Mouse (Mus musculus): ENCODE data around the gene Traf2.
A peak's percentile ranks its signal among the peaks of the same experiment; 100 is the strongest.
"Not testable (repeated sequence)": the region's sequence is repeated elsewhere in the genome, so short reads cannot be mapped to it uniquely, and the experiment has no call there.

The Traf2 gene

GRCm38 (mm10) chr2:25575432-25576027 lies 28.8 kb upstream of the Traf2 start:
- peak; percentile 66 for DNase-seq

DNA sequence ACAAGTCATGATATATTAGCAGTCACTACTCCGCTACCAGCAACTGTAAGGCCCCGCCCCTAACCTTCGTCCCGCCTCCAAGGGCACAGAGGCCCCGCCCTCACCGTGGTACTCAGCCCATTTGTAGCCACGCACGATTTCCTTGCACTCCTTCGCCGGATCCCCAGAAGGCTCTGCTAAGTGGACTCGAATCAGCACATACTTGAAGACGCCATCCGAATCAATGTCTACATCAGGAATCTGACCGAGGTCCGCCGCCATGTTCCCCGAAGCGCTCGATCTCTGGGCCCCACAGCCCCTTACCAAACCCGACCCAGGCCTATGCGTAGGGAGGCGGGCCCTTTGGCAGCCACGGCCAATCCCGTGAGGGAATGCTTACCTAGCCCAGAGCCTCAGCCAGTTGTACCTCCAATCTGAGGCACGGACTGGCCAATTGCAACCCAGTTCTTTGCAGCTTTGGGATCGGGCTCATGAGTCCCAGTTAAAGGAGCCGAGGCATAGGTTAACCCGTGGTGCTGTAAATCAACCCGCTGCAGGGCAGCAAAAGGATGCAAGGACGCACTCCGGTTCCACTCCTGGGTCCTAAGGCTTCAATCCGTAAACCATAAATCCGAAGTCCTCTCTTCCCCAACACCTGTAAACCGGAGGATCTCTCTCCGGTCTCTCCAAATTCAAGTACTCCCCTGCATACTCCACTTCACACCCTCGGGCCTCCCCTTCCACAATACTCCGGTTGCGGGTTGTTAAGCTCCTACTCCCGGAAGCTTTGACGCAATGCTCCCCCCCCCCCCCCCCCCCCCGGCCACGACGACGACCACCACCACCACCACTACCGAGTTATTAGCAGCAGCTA lies 28.1 kb upstream of the Traf2 start, which contains the start of the genes Mamdc4 and Phpt1:
Gene Mamdc4, minus strand, starts transcription at position 267 of the 853 bp plus-strand sequence.
Gene Phpt1, minus strand, starts transcription at position 646 of the 853 bp plus-strand sequence.
- DNase-seq = peak; percentile 94

GRCm38 (mm10) chr2:25574136-25574535 lies 27.4 kb upstream of the Traf2 start:
- DNase-seq = peak; percentile 47

DNA sequence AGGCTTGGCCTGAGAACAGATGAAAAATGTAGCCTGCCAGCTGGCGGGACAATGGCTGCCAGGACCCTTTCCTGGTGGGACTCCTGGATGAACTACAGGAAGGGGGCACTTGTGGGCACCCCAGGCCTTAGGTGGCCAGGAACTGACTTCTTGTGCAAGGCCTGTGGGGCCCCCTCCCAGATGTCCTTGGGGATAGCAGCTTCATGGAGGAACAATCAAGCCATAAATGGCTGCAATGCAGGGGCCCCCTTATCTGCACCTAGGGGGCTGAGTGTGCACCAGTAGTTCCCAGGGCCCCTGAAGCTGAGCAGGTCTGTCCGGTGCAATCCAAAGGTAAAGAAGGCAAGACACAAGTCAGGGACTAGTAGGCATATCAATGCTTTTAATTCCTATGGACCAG lies 26.3 kb upstream of the Traf2 start:
- DNase-seq = peak; percentile 21

GRCm38 (mm10) chr2:25571221-25571620 lies 24.5 kb upstream of the Traf2 start:
- no peak for DNase-seq

DNA sequence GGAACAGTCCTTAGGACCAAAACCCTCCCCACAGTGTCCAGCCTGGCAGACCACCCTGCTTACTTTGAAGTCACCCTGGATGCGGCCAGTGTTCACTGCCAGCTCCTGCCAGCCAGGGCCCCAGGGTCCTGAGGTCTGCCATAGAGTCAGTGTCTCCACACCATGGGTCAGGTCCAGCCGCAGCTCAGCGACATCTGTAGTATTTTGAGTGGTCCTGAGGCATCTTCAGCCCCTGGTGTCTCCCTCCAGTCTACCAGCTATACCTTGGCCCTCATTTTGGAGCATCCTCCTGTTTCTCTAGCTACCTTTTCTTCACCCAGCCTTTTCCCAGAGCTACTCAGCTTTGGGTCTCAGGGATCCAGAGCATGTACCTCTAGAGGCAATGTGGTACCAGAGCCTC lies 22.6 kb upstream of the Traf2 start:
- no peak for DNase-seq

DNA sequence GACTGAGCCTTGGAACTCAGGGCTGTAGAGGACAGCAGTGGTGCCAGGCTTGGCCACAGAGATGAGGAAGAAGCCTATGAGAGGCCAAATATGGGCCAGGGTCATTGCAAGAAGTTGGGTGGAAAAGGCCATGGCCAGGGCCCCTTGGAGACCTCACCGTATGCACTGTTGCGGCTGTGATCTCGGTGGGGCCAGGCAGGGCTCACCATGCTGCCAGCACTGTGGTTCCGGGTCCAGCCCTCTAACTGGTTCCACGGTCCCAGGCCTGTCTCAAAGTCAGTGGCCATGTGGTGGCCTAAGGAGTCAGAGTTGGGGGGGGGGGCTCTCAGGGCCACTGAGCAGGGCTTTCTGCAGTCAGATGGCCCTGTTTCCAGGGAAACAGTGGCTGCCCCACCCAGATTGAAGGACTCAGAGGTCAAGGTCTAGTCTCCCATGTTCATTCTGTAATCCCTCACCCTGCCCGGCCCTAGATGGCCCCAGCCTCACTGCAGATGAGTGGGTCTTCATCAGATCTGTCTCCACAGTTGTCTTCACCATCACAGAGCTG lies 21.8 kb upstream of the Traf2 start:
- DNase-seq = no peak

DNA sequence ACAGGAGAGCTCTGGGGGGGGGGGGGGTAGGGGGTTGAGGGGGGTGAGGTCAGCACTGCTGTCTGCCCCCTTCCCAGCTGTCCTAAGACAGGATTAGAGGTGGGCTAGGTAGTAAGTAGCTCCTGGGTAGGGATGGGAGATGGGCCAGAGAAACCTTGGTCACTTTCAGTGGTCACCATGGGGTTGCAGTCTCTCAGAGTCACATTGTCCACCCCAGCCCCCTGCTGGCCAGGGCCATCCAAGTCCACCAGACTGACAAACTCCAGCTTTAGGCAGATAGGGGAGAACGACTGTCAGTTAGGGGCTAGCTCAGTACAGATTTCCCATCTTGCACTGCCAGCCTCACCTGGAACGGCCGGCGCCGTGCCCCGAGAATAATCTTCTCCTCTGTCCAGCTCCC lies 19.8 kb upstream of the Traf2 start:
- DNase-seq = no peak

GRCm38 (mm10) chr2:25565741-25566140 lies 19.0 kb upstream of the Traf2 start:
- no peak for DNase-seq

DNA sequence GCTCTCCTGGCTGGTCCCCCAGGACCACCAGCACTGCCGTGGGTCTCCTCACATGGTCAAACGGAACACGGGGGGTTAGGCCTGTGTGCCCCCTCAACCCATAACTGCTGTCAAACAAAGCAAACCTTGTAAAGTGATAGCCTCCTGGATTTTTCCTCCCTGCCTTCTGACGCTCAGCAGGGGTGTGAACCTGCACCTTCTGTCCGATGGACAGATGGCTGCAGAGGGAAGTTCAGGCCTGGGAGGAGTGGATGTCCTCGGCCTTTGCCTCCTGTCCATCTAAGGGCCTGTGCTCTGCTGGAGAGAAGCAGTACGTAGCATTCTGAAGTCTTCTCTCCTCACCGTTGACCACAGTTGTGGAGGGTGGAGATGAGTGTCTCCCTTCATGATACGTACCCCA lies 15.2 kb upstream of the Traf2 start:
- peak; percentile 80 for DNase-seq

DNA sequence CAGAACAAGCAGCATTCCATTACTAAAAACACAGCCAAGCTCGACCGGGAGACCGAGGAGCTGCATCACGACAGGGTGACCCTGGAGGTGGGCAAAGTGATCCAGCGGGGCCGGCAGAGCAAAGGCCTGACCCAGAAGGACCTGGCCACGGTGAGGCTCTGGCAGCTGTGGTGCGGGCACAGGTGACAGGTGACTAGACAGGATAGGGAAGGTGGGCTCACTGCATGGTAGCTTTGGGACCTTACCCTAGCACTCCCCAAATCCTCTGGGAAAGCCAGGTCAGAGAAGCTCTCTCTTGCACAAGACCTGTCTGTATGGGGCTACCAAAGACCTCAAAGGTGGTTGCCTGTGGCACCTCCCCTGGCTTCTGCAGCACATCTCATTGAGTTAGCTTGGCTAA lies 13.8 kb upstream of the Traf2 start:
- no peak for DNase-seq

- DNase-seq = no peak
Measured at GRCm38 (mm10) chr2:25558774-25559173, 12.0 kb upstream of the Traf2 start.

DNA sequence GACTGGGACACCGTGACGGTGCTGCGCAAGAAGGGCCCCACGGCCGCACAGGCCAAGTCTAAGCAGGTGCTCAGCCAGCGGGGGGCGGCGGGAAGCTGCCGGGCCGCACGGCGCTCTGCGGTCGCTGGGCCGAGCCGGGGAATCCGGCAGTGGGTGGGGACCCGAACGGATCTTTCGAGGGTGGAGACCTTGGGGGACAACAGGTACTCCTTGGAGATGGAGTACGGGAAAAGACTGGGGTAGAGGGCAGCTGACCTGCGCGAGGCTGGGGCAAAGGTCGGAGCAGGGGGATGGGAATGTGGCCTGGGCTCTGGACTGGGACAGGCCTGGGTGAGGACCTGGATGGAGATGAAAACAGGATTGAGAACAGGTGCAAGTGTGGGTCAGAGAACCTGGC lies 11.2 kb upstream of the Traf2 start:
- no peak for DNase-seq

DNA sequence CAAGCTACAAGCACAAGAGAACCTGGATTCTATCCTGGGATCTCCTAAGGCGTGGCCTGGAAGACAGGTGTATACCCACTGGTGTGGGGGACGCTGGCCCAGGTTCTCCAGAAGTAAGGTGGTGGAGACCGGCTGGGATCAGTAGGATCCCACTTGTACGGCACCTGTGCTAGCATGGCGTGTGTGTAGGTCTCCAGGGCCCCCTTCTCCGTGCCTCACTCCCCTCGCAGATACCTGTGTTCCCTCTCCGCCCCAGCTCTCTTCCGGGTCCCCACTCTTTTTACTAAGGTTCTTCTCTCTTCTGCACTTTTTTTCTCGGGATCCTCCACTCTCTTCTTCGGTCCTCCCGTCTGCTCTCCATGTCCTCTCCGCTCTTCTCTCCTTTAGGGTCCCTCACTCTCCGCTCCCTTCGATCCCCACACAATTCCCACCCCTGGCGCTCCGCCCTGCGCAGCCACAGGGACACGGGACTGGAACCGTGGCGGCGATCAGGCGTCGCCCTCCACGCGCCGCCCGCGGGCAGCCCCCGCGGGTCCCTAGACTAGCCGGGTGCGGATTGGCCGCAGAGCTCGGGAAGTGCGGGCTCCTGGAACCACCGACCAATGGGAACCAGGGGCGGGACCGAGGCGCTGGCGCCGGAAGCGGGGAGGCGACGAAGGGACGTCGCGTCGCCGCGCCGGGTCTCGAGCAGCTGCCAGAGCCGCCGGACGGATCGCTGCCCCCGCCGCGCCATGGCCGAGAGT lies 10.7 kb upstream of the Traf2 start, which contains the start of gene Edf1:
Gene Edf1, plus strand, starts transcription at position 627 of the 743 bp plus-strand sequence.
- peak; percentile 93 for DNase-seq

- DNase-seq = no peak
Measured at GRCm38 (mm10) chr2:25556296-25556695, 9.6 kb upstream of the Traf2 start.

GRCm38 (mm10) chr2:25555479-25555878 lies 8.7 kb upstream of the Traf2 start:
- not testable (repeated sequence) for DNase-seq

DNA sequence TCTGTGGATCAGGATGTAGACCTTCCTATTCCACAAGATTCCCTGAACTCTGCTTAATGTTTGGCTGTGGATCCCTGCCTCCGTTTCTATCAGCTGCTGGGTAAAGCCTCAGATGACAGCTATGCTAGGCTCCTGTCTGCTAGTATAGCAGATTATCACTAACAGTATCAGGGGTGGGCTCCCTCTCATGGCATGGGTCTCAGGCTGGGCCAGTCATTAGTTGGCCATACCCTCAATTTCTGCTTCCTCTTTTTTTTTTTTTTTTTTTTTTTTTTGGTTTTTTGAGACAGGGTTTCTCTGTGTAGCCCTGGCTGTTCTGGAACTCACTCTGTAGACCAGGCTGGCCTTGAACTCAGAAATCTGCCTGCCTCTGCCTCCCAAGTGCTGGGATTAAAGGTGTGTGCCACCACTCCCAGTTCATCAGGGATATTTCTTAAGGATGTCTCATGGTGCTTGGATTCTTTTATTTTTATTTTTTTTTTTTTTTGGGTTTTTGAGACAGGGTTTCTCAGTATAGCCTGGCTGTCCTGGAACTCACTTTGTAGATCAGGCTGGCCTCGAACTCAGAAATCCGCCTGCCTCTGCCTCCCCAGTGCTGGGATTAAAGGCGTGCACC lies 6.5 kb upstream of the Traf2 start:
- DNase-seq = not testable (repeated sequence)

GRCm38 (mm10) chr2:25551186-25551585 lies 4.4 kb upstream of the Traf2 start:
- peak; percentile 54 for DNase-seq

DNA sequence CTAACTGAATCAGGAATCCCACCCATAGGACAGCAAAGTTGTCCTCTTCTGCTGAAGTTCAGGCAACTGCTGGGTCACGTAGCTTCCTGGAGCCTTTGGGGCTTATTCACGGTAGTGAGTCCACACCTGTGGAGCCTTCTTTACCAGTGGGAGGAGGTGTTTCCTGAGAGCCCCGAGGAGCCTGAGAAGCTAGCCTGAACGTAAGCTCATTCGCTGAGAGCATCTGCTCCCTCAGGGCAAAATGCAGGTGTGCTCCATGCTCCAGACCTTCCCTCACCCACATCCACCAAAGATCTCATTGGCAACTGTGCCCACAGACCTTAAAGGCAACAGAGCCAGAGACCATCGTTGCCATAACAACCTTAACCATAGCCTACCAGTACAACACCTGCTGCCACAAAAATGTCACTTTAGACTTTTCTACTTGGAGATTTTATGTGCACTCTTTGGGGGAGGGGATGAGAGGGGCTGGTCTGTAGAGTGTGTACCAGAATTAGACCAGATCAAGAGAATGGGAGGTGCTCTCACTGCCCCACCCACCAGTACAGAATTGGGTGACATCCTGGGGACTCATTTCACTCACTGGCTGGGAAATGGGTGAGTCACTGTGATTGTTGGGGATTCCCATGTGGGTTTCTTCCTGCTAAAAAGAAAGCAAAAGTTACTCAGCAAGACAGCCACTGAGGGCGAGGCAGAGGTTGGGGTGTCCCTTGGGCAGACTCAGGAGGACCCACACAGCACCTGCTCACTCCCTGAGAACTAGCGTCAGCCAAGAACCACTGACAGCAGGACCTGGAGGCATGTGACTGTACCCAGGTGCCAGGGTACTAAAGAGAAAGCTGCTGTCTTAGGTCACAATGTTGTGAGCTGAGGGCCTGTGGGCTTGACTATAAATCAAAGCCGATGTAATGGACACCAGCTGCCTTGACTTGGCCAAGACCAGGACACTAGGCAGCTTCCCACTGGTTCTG lies 2.6 kb upstream of the Traf2 start:
- no peak for DNase-seq

DNA sequence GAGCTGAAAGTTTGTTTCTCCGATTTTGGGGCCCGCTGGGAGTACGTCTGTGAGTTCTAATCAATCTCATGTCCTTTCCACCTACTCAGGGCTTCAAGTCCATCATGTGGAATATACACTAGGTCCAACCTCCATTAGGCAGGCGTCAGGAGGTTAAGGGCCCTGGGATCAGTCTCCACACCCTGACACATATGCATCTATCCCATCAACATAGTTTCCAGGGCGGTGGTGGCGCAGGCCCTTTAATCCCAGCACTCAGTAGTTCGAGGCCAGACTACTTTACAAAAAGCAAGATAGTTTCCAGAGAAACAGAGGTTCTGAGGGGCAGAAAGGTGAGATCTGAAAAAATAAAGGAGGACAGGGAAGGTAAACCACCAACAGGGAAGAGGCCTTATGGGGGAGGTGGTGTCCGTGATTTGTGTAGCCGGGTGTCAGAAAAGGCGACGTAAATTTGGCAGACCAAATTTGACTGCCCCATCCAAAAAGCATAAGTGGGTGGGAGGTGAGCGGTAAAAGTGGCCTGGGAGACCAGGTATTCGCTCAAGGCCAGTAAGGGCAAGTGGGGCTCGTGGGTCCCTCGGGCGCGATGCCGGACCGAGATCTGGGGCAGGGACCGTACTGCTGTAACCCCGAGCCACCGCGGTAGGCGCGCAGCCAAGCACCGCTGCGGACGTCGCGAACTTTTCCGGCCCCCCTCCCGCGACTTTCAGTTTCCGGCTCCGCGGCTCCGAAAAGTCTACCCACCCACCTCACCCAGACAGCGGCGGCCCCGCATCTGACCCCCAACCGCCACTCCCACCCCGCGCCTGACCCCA lies 537 bp downstream of the Traf2 start:
- no peak for DNase-seq
